Mouse (Mus musculus) hematopoietic multipotent progenitor cell, adult 10-12 weeks (in vitro differentiated cells): ENCODE results near the gene Clgn. TPM values are rescaled to one million over a fixed set of nuclear protein-coding genes. Genes with fewer than 3 reads are reported as not detected.

ENCODE experiments used
- polyA plus RNA-seq: library from polyadenylated mRNA; stranded (reverse); fragments of >175 nt; gene quantifications from 2 replicates; pipeline ENCODE4 v1.2.3, GENCODE M21; 2012; ENCODE audit warnings: low replicate concordance

Clgn gene
- polyA plus RNA-seq, result not detected in 2 replicates

DNA sequence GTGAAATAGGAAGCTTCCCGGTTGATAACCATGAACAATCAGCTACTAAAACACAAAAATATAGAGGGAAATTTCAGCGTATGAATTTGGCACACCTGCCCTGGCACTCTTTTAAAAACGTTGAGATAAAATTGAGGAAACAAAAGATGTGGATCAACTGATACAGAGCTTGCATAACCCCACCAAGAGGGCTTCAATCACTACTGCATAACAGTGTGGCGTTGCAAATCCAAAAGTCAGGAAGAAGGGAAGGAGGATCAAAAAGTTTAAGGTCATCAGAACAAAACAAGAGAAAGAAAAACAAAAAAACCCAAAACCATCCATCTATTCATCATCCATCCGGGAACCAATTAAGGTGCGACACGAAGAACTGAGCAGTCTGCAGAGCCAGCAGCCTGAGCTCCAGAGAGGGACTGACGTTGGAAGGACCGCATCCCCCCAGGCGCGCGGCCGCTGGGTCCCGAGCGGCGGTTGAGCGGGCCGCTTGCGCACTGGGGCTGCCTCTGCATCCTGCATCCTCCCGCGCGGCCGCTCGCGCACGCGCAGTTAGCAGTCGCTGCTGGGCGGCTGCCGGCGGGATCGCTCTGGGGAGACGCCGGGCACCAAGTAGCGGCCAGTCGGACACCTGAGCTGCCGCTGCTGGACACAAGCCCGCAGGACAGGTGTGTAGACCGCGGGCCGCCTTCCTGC lies at the start of gene Clgn:
Gene Clgn, plus strand, starts transcription at position 552 of the 690 bp plus-strand sequence.

GRCm38 (mm10) chr8:83348263-83348662 lies 41.4 kb upstream of the Clgn start, which contains the start of gene Mgat4d:
Gene Mgat4d (plus strand): TSS chr8:83348471.

GRCm38 (mm10) chr8:83458222-83458621 lies 68.6 kb downstream of the Clgn start, which contains the start of gene Scoc:
Gene Scoc (minus strand): TSS chr8:83458391.

Other genes with a start within 250 kb of the Clgn start
- 8.5 and 16.4 TPM in 2 replicates for gene Tbc1d9, start 224.5 kb upstream of the Clgn start, polyA plus RNA-seq
- 1.5 and 3.7 TPM in 2 replicates for gene Gm10645, start 223.7 kb upstream of the Clgn start, polyA plus RNA-seq
- not detected in 2 replicates for gene Ucp1, start 99.5 kb upstream of the Clgn start, polyA plus RNA-seq
- gene Elmod2, start 57.4 kb upstream of the Clgn start, polyA plus RNA-seq, result 0.22 and 0.80 TPM in 2 replicates
- gene Mgat4d, start 41.4 kb upstream of the Clgn start, polyA plus RNA-seq, result not detected in 2 replicates
- 0.20 and 2.9 TPM in 2 replicates for gene Scoc, start 68.5 kb downstream of the Clgn start, polyA plus RNA-seq
- gene Olfr370, start 145.9 kb downstream of the Clgn start, polyA plus RNA-seq, result not detected in 2 replicates
- 165 and 204 TPM in 2 replicates for gene Ndufb7, start 176.8 kb downstream of the Clgn start, polyA plus RNA-seq
- 112 and 259 TPM in 2 replicates for gene Tecr, start 218.1 kb downstream of the Clgn start, polyA plus RNA-seq
- 29.2 and 42.1 TPM in 2 replicates for gene Dnajb1, start 218.3 kb downstream of the Clgn start, polyA plus RNA-seq